In the genomic region with DNA sequence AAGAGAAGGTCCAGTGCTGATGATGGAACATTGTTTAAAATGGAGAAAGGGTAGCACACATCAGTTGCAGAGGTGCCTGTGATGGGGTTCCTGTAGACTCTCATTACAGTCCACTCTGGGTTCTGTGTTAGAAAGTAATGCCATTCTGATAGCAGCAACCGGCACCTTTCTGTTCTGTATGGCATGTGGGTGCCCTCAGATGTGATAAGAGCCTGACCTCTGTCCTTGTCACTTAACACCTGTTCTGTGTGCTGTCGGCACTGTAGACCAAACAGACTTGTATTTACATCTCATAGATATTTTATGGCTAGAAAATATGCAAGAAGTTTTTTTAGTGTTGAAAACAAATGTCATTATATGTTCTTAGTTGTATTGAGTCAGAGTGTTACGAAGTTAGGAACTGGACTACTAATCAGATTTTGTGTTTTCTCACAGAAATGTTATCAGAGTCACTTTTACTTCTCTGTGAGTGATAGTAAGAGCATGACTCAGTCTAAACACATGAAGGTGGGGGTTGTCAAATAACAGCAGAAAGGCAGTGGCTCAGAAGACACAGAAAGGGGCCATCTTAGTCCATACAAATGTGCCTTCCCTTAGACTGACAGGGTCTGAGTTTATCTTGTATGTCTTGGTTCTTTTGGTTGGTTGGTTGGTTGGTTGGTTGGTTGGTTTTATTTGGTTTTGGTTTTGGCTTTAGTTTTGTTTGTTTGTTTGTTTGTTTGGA, we compare ENCODE assay signal across 26 mouse cellular contexts. TPM values are rescaled to one million over a fixed set of nuclear protein-coding genes. Genes with fewer than 3 reads are reported as not detected.
DNase-seq lines count a peak whose midpoint lies in the region; ATAC-seq and TF ChIP-seq lines count a peak whose summit lies in the region.
"Had no signal": no experiment of that assay in that cellular context is flagged by ENCODE, and none has a peak within 500 bp of the region (broad histone marks: within the 10 kb centered on the region; RNA-seq: fewer than 3 reads in every experiment).

No protein-coding gene starts in this region.

- H3K27me3 ChIP-seq in liver, embryonic 11.5 days (replicated peaks; ENCODE audit: control insufficient read depth, insufficient read depth, low read length): no peaks in the 10 kb centered on the region
- no peaks in the 10 kb centered on the region for H3K27me3 ChIP-seq in liver, postnatal 0 days (ENCODE audit: insufficient read depth, low read length)
- no peaks in the 10 kb centered on the region for H3K27me3 ChIP-seq in liver, embryonic 13.5 days
- H3K27me3 ChIP-seq: embryonic facial prominence, embryonic 12.5 days; forebrain, embryonic 13.5 days; forebrain, embryonic 15.5 days; Patski had no signal

- DNase-seq in liver, embryonic 11.5 days (ENCODE audit: low spot score): no peak
- no peak for DNase-seq in liver, postnatal 0 days
- peak; percentile 15 for DNase-seq in c-Kit-positive CD71-positive TER-119-negative erythroid progenitor cells, embryonic 14.5 days (ENCODE audit: low read depth)
- no peak for DNase-seq in liver, embryonic 13.5 days
- no peak for DNase-seq in Muller cell, postnatal 12 days (ENCODE audit: inconsistent ontology term)
- DNase-seq in thymus, postnatal 36 days: no peak
- DNase-seq in lung, postnatal 25 days (ENCODE audit: low spot score): no peak
- DNase-seq: adrenal gland, adult 8-10 months; adrenal gland, postnatal 25 days; cerebellum, adult 11-12 months; cerebellum, adult 2 months; cerebellum, adult 9-10 months; cerebellum, postnatal 10 days; cerebellum, postnatal 25 days; forebrain, postnatal 0 days had no signal

- no peak for TF ChIP-seq CTCF in liver, postnatal 0 days (IDR thresholded peaks at IDR 0.05; ENCODE audit: low read depth)

- peaks cover 3% of the 10 kb centered on the region for H3K36me3 ChIP-seq in liver, embryonic 11.5 days (ENCODE audit: control insufficient read depth, insufficient read depth, low read length)
- peaks cover 28% of the 10 kb centered on the region for H3K36me3 ChIP-seq in liver, postnatal 0 days (replicated peaks; ENCODE audit: insufficient read depth, low read length)
- H3K36me3 ChIP-seq in liver, embryonic 13.5 days: peaks cover 4% of the 10 kb centered on the region

- H3K4me1 ChIP-seq in liver, embryonic 11.5 days (replicated peaks; ENCODE audit: control insufficient read depth, insufficient read depth, low read length): no peaks in the 10 kb centered on the region
- no peaks in the 10 kb centered on the region for H3K4me1 ChIP-seq in liver, postnatal 0 days (ENCODE audit: insufficient read depth)
- H3K4me1 ChIP-seq in liver, embryonic 13.5 days (replicated peaks): peaks cover 7% of the 10 kb centered on the region; the same call in 1 of the 2 replicates
- H3K4me1 ChIP-seq: embryonic facial prominence, embryonic 10.5 days; embryonic facial prominence, embryonic 12.5 days; forebrain, embryonic 15.5 days had no signal

- 46% methylated on average over 3 of the region's 3 CpGs for WGBS in liver, embryonic 11.5 days
- 51% methylated on average over 3 of the region's 3 CpGs for WGBS in liver, postnatal 0 days (ENCODE audit: insufficient replicate concordance)
- WGBS in liver, embryonic 13.5 days (ENCODE audit: insufficient replicate concordance): 41% methylated on average over 3 of the region's 3 CpGs

- TF ChIP-seq EP300 in liver, postnatal 0 days (IDR thresholded peaks at IDR 0.05; ENCODE audit: low read depth): no peak

- no peak overlapping the region for H3K4me3 ChIP-seq in liver, embryonic 11.5 days (ENCODE audit: low read depth, low read length)
- H3K4me3 ChIP-seq in liver, postnatal 0 days (ENCODE audit: low read depth, low read length): no peak overlapping the region
- H3K4me3 ChIP-seq in liver, embryonic 13.5 days (replicated peaks): no peak overlapping the region
- H3K4me3 ChIP-seq: embryonic facial prominence, embryonic 10.5 days; embryonic facial prominence, embryonic 12.5 days; forebrain, embryonic 13.5 days; forebrain, embryonic 15.5 days had no signal

- H3K9ac ChIP-seq in liver, embryonic 11.5 days (ENCODE audit: low read depth, low read length): no peak overlapping the region
- no peak overlapping the region for H3K9ac ChIP-seq in liver, postnatal 0 days (replicated peaks)
- H3K9ac ChIP-seq in liver, embryonic 13.5 days: no peak overlapping the region
- H3K9ac ChIP-seq: embryonic facial prominence, embryonic 12.5 days; forebrain, embryonic 13.5 days; forebrain, embryonic 15.5 days; forebrain, postnatal 0 days had no signal

- no peak overlapping the region for H3K4me2 ChIP-seq in liver, embryonic 11.5 days
- no peak overlapping the region for H3K4me2 ChIP-seq in liver, postnatal 0 days (ENCODE audit: low read depth, low read length)
- H3K4me2 ChIP-seq in liver, embryonic 13.5 days: no peak overlapping the region
- H3K4me2 ChIP-seq: embryonic facial prominence, embryonic 12.5 days; forebrain, embryonic 13.5 days; forebrain, embryonic 15.5 days had no signal

- ATAC-seq in liver, embryonic 11.5 days (replicated peaks; ENCODE audit: low FRiP score): peak; percentile 62; the same call in 1 of the 2 replicates
- no peak for ATAC-seq in liver, postnatal 0 days
- peak; percentile 51; the same call in 1 of the 2 replicates for ATAC-seq in liver, embryonic 13.5 days (ENCODE audit: low read depth)
- peak; percentile 72 for ATAC-seq in megakaryocyte progenitor cell, adult 5-6 weeks (replicated peaks; ENCODE audit: poor library complexity)
- ATAC-seq: activated CD4-positive, CD25-positive, alpha-beta regulatory T cell, adult 4 months; forebrain, embryonic 13.5 days; forebrain, embryonic 15.5 days; forebrain, postnatal 0 days; Patski had no signal

- no peak overlapping the region for H3K27ac ChIP-seq in liver, embryonic 11.5 days (ENCODE audit: low read depth, low read length)
- no peak overlapping the region for H3K27ac ChIP-seq in liver, postnatal 0 days (ENCODE audit: low read depth)
- H3K27ac ChIP-seq in liver, embryonic 13.5 days: no peak overlapping the region
- H3K27ac ChIP-seq: embryonic facial prominence, embryonic 10.5 days; embryonic facial prominence, embryonic 12.5 days; forebrain, embryonic 13.5 days; forebrain, embryonic 15.5 days had no signal

- no peaks in the 10 kb centered on the region for H3K9me3 ChIP-seq in liver, embryonic 11.5 days (ENCODE audit: control insufficient read depth, low read length)
- no peaks in the 10 kb centered on the region for H3K9me3 ChIP-seq in liver, postnatal 0 days (ENCODE audit: low read length)
- no peaks in the 10 kb centered on the region for H3K9me3 ChIP-seq in liver, embryonic 13.5 days (replicated peaks)
- H3K9me3 ChIP-seq: embryonic facial prominence, embryonic 10.5 days; embryonic facial prominence, embryonic 12.5 days; forebrain, embryonic 13.5 days; forebrain, embryonic 15.5 days had no signal

RNA-seq across cellular contexts. Expression of gene Vamp4, which starts 27.2 kb away (rescaled TPM):
- 35.1 and 35.6 TPM in 2 replicates for polyA plus RNA-seq in liver, embryonic 11.5 days (2014; fragmentation: Nextera tagmentation; extraction: Ambion mirVana)
- 14.9 and 15.7 TPM in 2 replicates for polyA plus RNA-seq in liver, postnatal 0 days (2015; fragmentation: Nextera tagmentation; extraction: Ambion mirVana)
- 15.5 and 20.4 TPM in 2 replicates for polyA plus RNA-seq in liver, embryonic 13.5 days (2015; fragmentation: Nextera tagmentation; extraction: Ambion mirVana)
- 39.8 and 41.7 TPM in 2 replicates for total RNA-seq in megakaryocyte progenitor cell, adult 5-6 weeks (2015)
- 21.7 and 25.9 TPM in 2 replicates for total RNA-seq in megakaryocyte progenitor cell, adult 5-6 weeks (2017)

RNA-seq across cellular contexts. Expression of gene Myoc, which starts 41.4 kb away (rescaled TPM):
- polyA plus RNA-seq in liver, embryonic 11.5 days (2014; fragmentation: Nextera tagmentation; extraction: Ambion mirVana): not detected in 2 replicates
- polyA plus RNA-seq in liver, postnatal 0 days (2015; fragmentation: Nextera tagmentation; extraction: Ambion mirVana): not detected in 2 replicates
- not detected in 2 replicates for polyA plus RNA-seq in liver, embryonic 13.5 days (2015; fragmentation: Nextera tagmentation; extraction: Ambion mirVana)
- total RNA-seq in megakaryocyte progenitor cell, adult 5-6 weeks (2015): not detected in 2 replicates
- not detected in 2 replicates for total RNA-seq in megakaryocyte progenitor cell, adult 5-6 weeks (2017)
- total RNA-seq: ES-E14; forebrain, postnatal 0 days; MEL had no signal
- polyA plus RNA-seq: activated CD4-positive, CD25-positive, alpha-beta regulatory T cell, adult 4 months; C2C12; embryonic facial prominence, embryonic 10.5 days; embryonic facial prominence, embryonic 12.5 days; forebrain, embryonic 11.5 days; forebrain, embryonic 13.5 days; forebrain, embryonic 15.5 days; Patski had no signal

RNA-seq across cellular contexts. Expression of gene Mettl13, which starts 49.2 kb away (rescaled TPM):
- polyA plus RNA-seq in liver, embryonic 11.5 days (2014; fragmentation: Nextera tagmentation; extraction: Ambion mirVana): 31.3 and 31.8 TPM in 2 replicates
- polyA plus RNA-seq in liver, postnatal 0 days (2015; fragmentation: Nextera tagmentation; extraction: Ambion mirVana): 5.9 and 7.2 TPM in 2 replicates
- polyA plus RNA-seq in liver, embryonic 13.5 days (2015; fragmentation: Nextera tagmentation; extraction: Ambion mirVana): 15.1 and 17.3 TPM in 2 replicates
- 7.9 and 8.8 TPM in 2 replicates for total RNA-seq in megakaryocyte progenitor cell, adult 5-6 weeks (2015)
- total RNA-seq in megakaryocyte progenitor cell, adult 5-6 weeks (2017): 16.0 and 22.9 TPM in 2 replicates
